Mouse (Mus musculus): ENCODE data around the gene Nfia.

The Nfia gene

GRCm38 (mm10) chr4:97838651-97839050, 66.1 kb downstream of the Nfia start:
- DNase-seq (ENCODE audit: low read depth, low spot score), result no peak

GRCm38 (mm10) chr4:97839406-97840101, 67.0 kb downstream of the Nfia start:
- peak; percentile 81 for DNase-seq (ENCODE audit: low read depth, low spot score)

GRCm38 (mm10) chr4:97840227-97841062, 67.9 kb downstream of the Nfia start:
- DNase-seq (ENCODE audit: low read depth, low spot score), result peak; percentile 86

- DNase-seq (ENCODE audit: low read depth, low spot score), result no peak
Measured at GRCm38 (mm10) chr4:97841063-97841595, 68.6 kb downstream of the Nfia start.

- DNase-seq (ENCODE audit: low read depth, low spot score), result no peak
Measured at GRCm38 (mm10) chr4:97841745-97842144, 69.2 kb downstream of the Nfia start.

GRCm38 (mm10) chr4:97843981-97844690, 71.6 kb downstream of the Nfia start:
- DNase-seq (ENCODE audit: low read depth, low spot score), result no peak

- no peak for DNase-seq (ENCODE audit: low read depth, low spot score)
Measured at GRCm38 (mm10) chr4:97844899-97845298, 72.4 kb downstream of the Nfia start.

GRCm38 (mm10) chr4:97847653-97848052, 75.1 kb downstream of the Nfia start:
- no peak for DNase-seq (ENCODE audit: low read depth, low spot score)

- DNase-seq (ENCODE audit: low read depth, low spot score), result no peak
Measured at GRCm38 (mm10) chr4:97850991-97851390, 78.5 kb downstream of the Nfia start.

GRCm38 (mm10) chr4:97851698-97852097, 79.2 kb downstream of the Nfia start:
- DNase-seq (ENCODE audit: low read depth, low spot score), result no peak

DNA sequence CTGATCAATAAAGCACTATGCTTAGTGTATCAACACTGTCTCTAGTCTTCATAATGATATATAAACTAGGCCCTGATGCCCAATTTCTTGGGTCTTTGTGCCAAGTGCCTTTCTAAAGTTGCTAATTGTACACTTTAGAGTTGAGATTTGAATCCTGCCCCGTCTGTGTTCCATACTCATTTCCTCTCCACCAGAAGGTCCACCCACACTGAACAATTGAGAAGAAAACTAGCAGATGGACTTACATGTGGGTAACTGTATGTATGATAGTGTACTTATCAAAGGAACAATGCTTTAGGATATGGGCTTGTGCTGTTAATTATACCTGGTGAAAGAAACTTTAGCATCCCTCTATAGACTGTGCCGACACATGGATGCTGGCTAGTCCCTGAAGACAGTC, 80.1 kb downstream of the Nfia start:
- no peak for DNase-seq (ENCODE audit: low read depth, low spot score)

DNA sequence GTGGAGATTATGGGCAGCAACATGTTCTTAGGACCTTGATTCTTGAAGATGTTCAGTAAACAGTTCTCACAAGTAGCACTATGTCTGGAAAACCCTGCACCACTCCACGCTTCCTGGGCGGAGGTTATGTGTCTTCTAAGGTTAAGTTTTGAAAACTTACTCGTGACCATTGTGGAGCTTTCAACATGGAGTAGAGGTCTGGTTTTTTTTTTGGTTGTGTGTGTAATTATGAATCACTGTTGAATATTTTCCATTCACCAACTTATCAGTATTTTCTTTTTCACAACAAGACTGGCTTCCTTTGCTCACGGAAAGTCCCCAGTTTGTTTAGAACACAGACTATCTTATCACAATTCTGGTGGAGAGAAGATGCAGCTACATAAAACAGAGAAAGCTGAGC, 82.2 kb downstream of the Nfia start:
- no peak for DNase-seq (ENCODE audit: low read depth, low spot score)

DNA sequence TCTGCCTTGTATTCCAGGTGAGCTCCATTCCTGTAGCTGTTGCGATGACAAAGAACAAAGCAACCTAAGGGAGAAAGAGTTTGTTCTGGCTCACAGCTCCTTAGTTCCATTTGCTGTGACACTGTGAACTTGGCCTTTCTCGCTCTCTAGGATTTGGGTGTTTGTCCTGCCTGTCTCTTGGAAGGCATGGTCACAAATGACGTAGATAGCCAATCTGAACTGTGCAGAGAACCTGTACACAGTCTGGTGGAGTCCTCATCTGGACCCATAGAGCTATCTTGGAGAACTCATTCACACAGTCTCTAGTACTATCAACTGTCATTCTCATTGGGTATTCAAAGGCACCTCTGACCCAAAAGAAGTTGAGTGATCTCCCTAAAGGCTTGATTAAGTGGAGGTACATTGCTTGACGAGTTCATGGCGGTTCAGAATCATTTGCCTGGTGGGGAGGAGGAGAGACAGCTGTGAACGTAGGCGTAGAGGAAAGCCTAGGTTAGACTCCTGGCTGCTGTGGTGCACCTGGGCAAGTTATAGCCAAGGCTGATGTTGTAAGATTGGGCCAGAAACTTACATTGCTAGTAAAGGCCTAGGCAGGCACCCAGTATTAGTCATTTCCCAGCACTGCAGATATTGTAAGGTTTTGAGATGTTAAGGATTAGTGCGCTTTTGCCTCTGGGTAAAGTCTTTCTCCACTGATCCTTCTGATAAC, 83.3 kb downstream of the Nfia start:
- DNase-seq (ENCODE audit: low read depth, low spot score), result no peak

DNA sequence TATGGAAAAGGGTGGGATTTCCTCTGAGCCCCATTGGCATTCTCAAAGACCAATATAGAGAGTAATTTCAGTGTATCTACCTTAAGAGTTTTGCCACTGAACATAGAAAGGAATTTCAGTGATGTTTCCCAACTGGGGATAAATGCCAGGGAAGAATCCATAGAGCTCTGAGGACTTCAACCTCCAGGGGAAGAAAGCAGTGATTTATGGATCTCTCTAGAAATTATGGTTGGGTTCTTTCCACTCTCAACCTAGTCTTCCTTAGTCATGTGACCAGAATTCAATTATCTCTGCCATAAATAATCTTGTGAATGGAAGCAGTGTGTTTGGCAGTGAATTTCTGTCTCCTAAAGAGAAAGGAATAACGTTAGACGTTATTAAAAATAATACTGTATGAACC, 85.0 kb downstream of the Nfia start:
- DNase-seq (ENCODE audit: low read depth, low spot score), result peak; percentile 20

GRCm38 (mm10) chr4:97859431-97859830, 86.9 kb downstream of the Nfia start:
- DNase-seq (ENCODE audit: low read depth, low spot score), result no peak

GRCm38 (mm10) chr4:97860376-97860775, 87.8 kb downstream of the Nfia start:
- DNase-seq (ENCODE audit: low read depth, low spot score), result no peak

- DNase-seq (ENCODE audit: low read depth, low spot score), result no peak
Measured at GRCm38 (mm10) chr4:97860791-97861344, 88.3 kb downstream of the Nfia start.

DNA sequence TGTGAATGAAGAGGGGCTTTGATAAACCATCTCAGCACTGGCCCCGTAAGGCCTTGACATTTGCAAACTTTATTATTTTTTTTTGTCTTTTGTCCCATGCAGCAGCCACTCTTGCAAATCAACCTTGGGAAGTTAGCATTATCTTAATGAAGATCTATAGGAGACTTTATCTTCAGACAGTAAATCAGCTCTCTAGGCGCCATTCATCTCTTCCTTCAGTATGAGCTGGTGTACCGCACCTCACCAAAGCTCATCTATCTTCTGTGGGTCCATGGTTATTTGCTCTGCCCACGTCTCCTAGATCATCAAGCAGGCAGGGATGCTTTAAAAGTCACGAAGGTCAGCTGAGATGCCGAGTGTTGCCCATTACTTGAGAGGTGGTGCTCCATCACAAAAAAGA, 89.8 kb downstream of the Nfia start:
- no peak for DNase-seq (ENCODE audit: low read depth, low spot score)

GRCm38 (mm10) chr4:97864276-97864675, 91.7 kb downstream of the Nfia start:
- DNase-seq (ENCODE audit: low read depth, low spot score), result no peak

- DNase-seq (ENCODE audit: low read depth, low spot score), result no peak
Measured at GRCm38 (mm10) chr4:97865410-97865953, 92.9 kb downstream of the Nfia start.

- no peak for DNase-seq (ENCODE audit: low read depth, low spot score)
Measured at GRCm38 (mm10) chr4:97866463-97866862, 93.9 kb downstream of the Nfia start.

All from mesoderm, embryonic 11.5 days (tissue).